8 mouse cellular contexts compared by ENCODE assay signal in genomic region chr6:125166051-125166751, GRCm38 (mm10). TPM values are rescaled to one million over a fixed set of nuclear protein-coding genes. Genes with fewer than 3 reads are reported as not detected.
DNase-seq lines count a peak whose midpoint lies in the region; ATAC-seq and TF ChIP-seq lines count a peak whose summit lies in the region.

Gapdh (minus strand) TSS chr6:125166467.

- no peak for TF ChIP-seq CTCF in left cerebral cortex, adult 2 months (IDR thresholded peaks at IDR 0.05)

- 0 out of 2 replicates have a peak, but pooled peaks have one; percentile 7 for ATAC-seq in hindbrain, embryonic 13.5 days (ENCODE audit: low FRiP score)

- peak within 1 kb of the TSS; percentile 95 for H3K27ac ChIP-seq in hindbrain, embryonic 13.5 days
- peak within 1 kb of the TSS; percentile 99 for H3K27ac ChIP-seq in left cerebral cortex, adult 2 months

- H3K27me3 ChIP-seq in hindbrain, embryonic 13.5 days = no peaks in the 10 kb centered on the region
- no peaks in the 10 kb centered on the region for H3K27me3 ChIP-seq in splenic B cell, adult 2 months (ENCODE audit: control insufficient read depth, insufficient read depth, low read length, poor library complexity, severe bottlenecking)

- intact Hi-C loops in left cerebral cortex, adult 2 months (cut with DNase I) = loop anchor here (2.0 to 5.0 kb wide), 2 partner anchors 25 to 69 kb away; partner anchors contain the start of genes Chd4, Mrpl51 and Ncapd2

- H3K4me1 ChIP-seq in hindbrain, embryonic 13.5 days (replicated peaks) = peaks cover 49% of the 10 kb centered on the region

- peaks cover 62% of the 10 kb centered on the region for H3K36me3 ChIP-seq in hindbrain, embryonic 13.5 days
- H3K36me3 ChIP-seq in splenic B cell, adult 2 months (ENCODE audit: control insufficient read depth, insufficient read depth, low read length, poor library complexity, severe bottlenecking) = 0 out of 2 replicates have a peak, but pooled peaks cover 2% of the 10 kb centered on the region

- no peaks in the 10 kb centered on the region for H3K9me3 ChIP-seq in hindbrain, embryonic 13.5 days

- H3K9ac ChIP-seq in hindbrain, embryonic 13.5 days = peak within 1 kb of the TSS; percentile 98

- H3K4me3 ChIP-seq in hindbrain, embryonic 13.5 days = peak within 1 kb of the TSS; percentile 98
- peak within 1 kb of the TSS; percentile 73 for H3K4me3 ChIP-seq in left cerebral cortex, adult 2 months

- H3K4me2 ChIP-seq in hindbrain, embryonic 13.5 days = peak within 1 kb of the TSS; percentile 97

- WGBS in hindbrain, embryonic 13.5 days = under 1% methylated on average over 18 of the region's 18 CpGs

- peak; percentile 84 for DNase-seq in ovary, adult 18-20 months (ENCODE audit: low spot score)
- DNase-seq in ovary, postnatal 10 days (ENCODE audit: low spot score) = no peak
- DNase-seq in cerebellum, adult 9-10 months = peak; percentile 89
- DNase-seq in gastrocnemius, adult 18-20 months (ENCODE audit: low spot score) = peak; percentile 95
- DNase-seq in left cerebral cortex, adult 2 months (ENCODE audit: extremely low spot score in 1 of 2, low spot score in 2 of 2) = peak in 1 of 2 experiments; percentile 32
- peak; percentile 81 to 88 for DNase-seq in lung, postnatal 4 days
- peak; percentile 20 for DNase-seq in splenic B cell, adult 2 months (ENCODE audit: low read depth, low spot score)

RNA-seq across cellular contexts. Expression of gene Gapdh, which starts in this region (rescaled TPM):
- over 10,000 TPM in 1 of 2 experiments, 1,000 to 10,000 TPM in 1; 8,476 to 11,435 TPM for total RNA-seq in gastrocnemius, adult 18-20 months (2021)
- polyA plus RNA-seq in hindbrain, embryonic 13.5 days (2015; fragmentation: Nextera tagmentation; extraction: Ambion mirVana) = 1,320 and 1,327 TPM in 2 replicates
- 1,000 to 10,000 TPM; 2,312 to 2,314 TPM for total RNA-seq in left cerebral cortex, adult 2 months (2021)
